Mouse (Mus musculus) heart, embryonic 11.5 days (tissue): Measurements from ENCODE around the gene Map7. TPM values are rescaled to one million over a fixed set of nuclear protein-coding genes. Genes with fewer than 3 reads are reported as not detected.

Source experiments
- ATAC-seq: fragments of 200-750 bp; cut with Nextera tagmentation; replicated peaks from 2 replicates; pipeline ENCODE4 v1.8.0; 2017; ENCODE audit warnings: moderate library complexity; ENCODE audit not compliant: insufficient number of reproducible peaks, low FRiP score, low TSS enrichment
- H3K27ac ChIP-seq: fragments of 300-500 bp; sonication (generic); 2 replicates; pipeline ENCODE4 v1.5.1; 2014; ENCODE audit warnings: mild to moderate bottlenecking, low read depth, low read length
- H3K27me3 ChIP-seq: fragments of 300-500 bp; sonication (generic); 2 replicates; pipeline ENCODE4 v1.6.1; 2014; ENCODE audit warnings: mild to moderate bottlenecking, low read length, mixed read lengths; ENCODE audit not compliant: control insufficient read depth, insufficient read depth
- H3K36me3 ChIP-seq: fragments of 300-500 bp; sonication (generic); 2 replicates; pipeline ENCODE4 v1.6.1; 2014; ENCODE audit warnings: mild to moderate bottlenecking, low read length, moderate library complexity, mixed read lengths; ENCODE audit not compliant: control insufficient read depth, insufficient read depth
- H3K4me1 ChIP-seq: fragments of 300-500 bp; sonication (generic); 2 replicates; pipeline ENCODE4 v1.6.1; 2014; ENCODE audit warnings: low read length; ENCODE audit not compliant: control insufficient read depth, insufficient read depth
- H3K4me2 ChIP-seq: fragments of 300-500 bp; sonication (generic); 2 replicates; pipeline ENCODE4 v1.6.1; 2014; ENCODE audit warnings: mild to moderate bottlenecking, moderate library complexity
- H3K4me3 ChIP-seq: fragments of 300-500 bp; sonication (generic); 2 replicates; pipeline ENCODE4 v1.5.1; 2014; ENCODE audit warnings: low read depth, low read length
- H3K9ac ChIP-seq: fragments of 300-500 bp; sonication (generic); 2 replicates; pipeline ENCODE4 v1.6.1; 2014; ENCODE audit warnings: mild to moderate bottlenecking, low read depth, low read length, moderate library complexity
- H3K9me3 ChIP-seq: fragments of 300-500 bp; sonication (generic); replicated peaks from 2 replicates; pipeline ENCODE4 v1.6.1; 2016; ENCODE audit warnings: low read length; ENCODE audit not compliant: control insufficient read depth
- WGBS: fragments of 180-500 bp; shearing (Covaris S2); extraction: QIAGEN DNeasy Blood & Tissue Kit; methylation state at CpG from one replicate; pipeline ENCODE4 v1.1.7; 2014; ENCODE audit not compliant: insufficient replicate concordance; 5-methylcytosine and 5-hydroxymethylcytosine counted together
- polyA plus RNA-seq: library from polyadenylated mRNA; unstranded; fragments of >200 nt; fragmentation: Nextera tagmentation; extraction: Ambion mirVana; gene quantifications from 2 replicates; pipeline ENCODE4 v1.2.1, GENCODE M21; 2014

Map7 gene
- polyA plus RNA-seq, 1 experiment from 2014 or later = 3.9 TPM

GRCm38 (mm10) chr10:20119504-20120425, 28.5 kb upstream of the Map7 start:
- Histone ChIP-seq H3K27me3 (no peaks in the 10 kb centered on the region), H3K27ac (no peak overlapping the region), H3K9me3 (no peaks in the 10 kb centered on the region), H3K4me3 (no peak overlapping the region), H3K4me2 (no peak overlapping the region), H3K9ac (no peak overlapping the region), H3K4me1 (no peaks in the 10 kb centered on the region), H3K36me3 (peaks cover 4% of the 10 kb centered on the region; the same call in 1 of the 2 replicates)
- 90% methylated on average over 15 of the region's 15 CpGs for WGBS
- ATAC-seq = no peak

GRCm38 (mm10) chr10:20121981-20122380, 26.3 kb upstream of the Map7 start:
- H3K4me1 ChIP-seq = no peaks in the 10 kb centered on the region
- H3K27ac ChIP-seq = no peak overlapping the region
- peaks cover 4% of the 10 kb centered on the region; the same call in 1 of the 2 replicates for H3K36me3 ChIP-seq
- H3K9ac ChIP-seq = no peak overlapping the region
- WGBS = 84% methylated on average over 4 of the region's 4 CpGs
- H3K4me3 ChIP-seq = no peak overlapping the region
- H3K9me3 ChIP-seq = no peaks in the 10 kb centered on the region
- no peak overlapping the region for H3K4me2 ChIP-seq
- H3K27me3 ChIP-seq = no peaks in the 10 kb centered on the region
- ATAC-seq = no peak

- H3K36me3 ChIP-seq = peaks cover 4% of the 10 kb centered on the region; the same call in 1 of the 2 replicates
Measured at GRCm38 (mm10) chr10:20123401-20123800, 24.9 kb upstream of the Map7 start.

GRCm38 (mm10) chr10:20124576-20124975, 23.7 kb upstream of the Map7 start:
- Histone ChIP-seq H3K9me3 (no peaks in the 10 kb centered on the region), H3K4me1 (no peaks in the 10 kb centered on the region), H3K27me3 (no peaks in the 10 kb centered on the region), H3K4me3 (no peak overlapping the region), H3K27ac (no peak overlapping the region), H3K9ac (no peak overlapping the region), H3K36me3 (peaks cover 4% of the 10 kb centered on the region; the same call in 1 of the 2 replicates), H3K4me2 (no peak overlapping the region)
- WGBS = 79% methylated on average over 12 of the region's 12 CpGs
- no peak for ATAC-seq

More at GRCm38 (mm10) chr10:20123401-20123800, 24.9 kb upstream of the Map7 start:
- Histone ChIP-seq H3K9me3 (no peaks in the 10 kb centered on the region), H3K27ac (no peak overlapping the region), H3K9ac (no peak overlapping the region), H3K4me3 (no peak overlapping the region), H3K27me3 (no peaks in the 10 kb centered on the region), H3K4me1 (no peaks in the 10 kb centered on the region), H3K4me2 (no peak overlapping the region)
- ATAC-seq = no peak
- 51% methylated on average over 9 of the region's 9 CpGs for WGBS

GRCm38 (mm10) chr10:20125226-20125625, 23.0 kb upstream of the Map7 start:
- peak; percentile 42; the same call in 1 of the 2 replicates for ATAC-seq
- H3K27me3 ChIP-seq = no peaks in the 10 kb centered on the region
- 41% methylated on average over 4 of the region's 4 CpGs for WGBS
- no peak overlapping the region for H3K4me3 ChIP-seq
- H3K4me1 ChIP-seq = no peaks in the 10 kb centered on the region
- no peak overlapping the region for H3K9ac ChIP-seq
- no peak overlapping the region for H3K4me2 ChIP-seq
- H3K27ac ChIP-seq = no peak overlapping the region
- H3K36me3 ChIP-seq = peaks cover 3% of the 10 kb centered on the region; the same call in 1 of the 2 replicates
- H3K9me3 ChIP-seq = no peaks in the 10 kb centered on the region

GRCm38 (mm10) chr10:20132933-20133652, 15.2 kb upstream of the Map7 start:
- Histone ChIP-seq H3K36me3 (no peaks in the 10 kb centered on the region), H3K4me2 (no peak overlapping the region), H3K4me3 (no peak overlapping the region), H3K9ac (no peak overlapping the region), H3K4me1 (peaks cover 11% of the 10 kb centered on the region), H3K27me3 (no peaks in the 10 kb centered on the region), H3K27ac (no peak overlapping the region), H3K9me3 (no peaks in the 10 kb centered on the region)
- no peak for ATAC-seq
- WGBS = 82% methylated on average over 12 of the region's 12 CpGs

GRCm38 (mm10) chr10:20135350-20136058, 12.8 kb upstream of the Map7 start:
- H3K36me3 ChIP-seq = no peaks in the 10 kb centered on the region

GRCm38 (mm10) chr10:20136505-20136904, 11.8 kb upstream of the Map7 start:
- H3K27me3 ChIP-seq = no peaks in the 10 kb centered on the region
- 87% methylated on average over 1 of the region's 1 CpGs for WGBS
- peaks cover 11% of the 10 kb centered on the region for H3K4me1 ChIP-seq
- no peak overlapping the region for H3K4me2 ChIP-seq
- H3K9ac ChIP-seq = no peak overlapping the region
- H3K27ac ChIP-seq = no peak overlapping the region
- no peaks in the 10 kb centered on the region for H3K9me3 ChIP-seq
- no peak for ATAC-seq
- H3K4me3 ChIP-seq = no peak overlapping the region
- no peaks in the 10 kb centered on the region for H3K36me3 ChIP-seq

More at GRCm38 (mm10) chr10:20135350-20136058, 12.8 kb upstream of the Map7 start:
- Histone ChIP-seq H3K27ac (peak overlapping the region; percentile 29), H3K4me3 (no peak overlapping the region), H3K27me3 (no peaks in the 10 kb centered on the region), H3K4me1 (peaks cover 11% of the 10 kb centered on the region), H3K9me3 (no peaks in the 10 kb centered on the region), H3K4me2 (peak overlapping the region; percentile 31), H3K9ac (no peak overlapping the region)
- ATAC-seq = no peak
- 35% methylated on average over 15 of the region's 15 CpGs for WGBS
